29 mouse cellular contexts compared by ENCODE assay signal in the genomic region with DNA sequence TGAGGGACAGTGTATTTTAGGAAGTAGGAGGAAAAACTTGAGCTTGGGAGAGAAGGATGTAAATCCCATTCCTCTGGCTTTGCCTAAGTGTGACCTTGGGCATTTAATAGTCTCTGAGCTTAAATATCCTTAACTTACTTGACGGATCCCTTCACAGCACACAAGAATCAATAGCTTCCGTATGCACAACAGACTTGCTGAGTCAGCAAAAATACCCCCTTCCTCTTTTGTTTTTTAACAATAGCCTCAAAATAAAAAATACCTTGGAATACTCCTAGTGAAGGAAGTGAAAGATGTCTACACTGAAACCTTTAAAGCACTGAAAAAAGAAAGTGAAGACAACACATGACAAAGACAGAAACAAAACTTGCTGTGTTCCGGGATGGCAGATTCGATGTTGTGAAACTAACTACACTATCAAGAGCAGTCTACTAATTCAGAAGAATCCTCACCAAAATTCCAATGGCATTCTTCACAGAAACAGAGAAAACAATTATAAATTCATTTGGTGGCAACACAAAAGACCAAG. TPM values are rescaled to one million over a fixed set of nuclear protein-coding genes. Genes with fewer than 3 reads are reported as not detected.
DNase-seq lines count a peak whose midpoint lies in the region; ATAC-seq and TF ChIP-seq lines count a peak whose summit lies in the region.
"Had no signal": no experiment of that assay in that cellular context is flagged by ENCODE, and none has a peak within 500 bp of the region (broad histone marks: within the 10 kb centered on the region; RNA-seq: fewer than 3 reads in every experiment).

No protein-coding gene starts in this region.

- no peak for TF ChIP-seq POLR2A in bone marrow macrophage, adult 2 months (IDR thresholded peaks at IDR 0.05; ENCODE audit: borderline replicate concordance, low read depth, low read length)

- H3K9me3 ChIP-seq in ES-E14 (ENCODE audit: control insufficient read depth, insufficient read depth, low read depth, low read length), result no peaks in the 10 kb centered on the region
- H3K9me3 ChIP-seq in forebrain, embryonic 12.5 days, result 0 out of 2 replicates have a peak, but pooled peaks cover 3% of the 10 kb centered on the region
- H3K9me3 ChIP-seq: embryonic facial prominence, embryonic 10.5 days; embryonic facial prominence, embryonic 13.5 days; forebrain, embryonic 13.5 days; G1E; hindbrain, embryonic 10.5 days; hindbrain, embryonic 13.5 days; intestine, embryonic 15.5 days had no signal

- H3K4me1 ChIP-seq in ES-E14 (ENCODE audit: control insufficient read depth in 2 of 2, insufficient read depth in 2 of 2, low read length in 2 of 2, poor library complexity in 1 of 2), result no peaks in the 10 kb centered on the region
- H3K4me1 ChIP-seq in bone marrow macrophage, adult 2 months (ENCODE audit: control insufficient read depth, insufficient read depth, low read length), result peaks cover 2% of the 10 kb centered on the region; the same call in 1 of the 2 replicates
- H3K4me1 ChIP-seq in forebrain, embryonic 12.5 days, result no peaks in the 10 kb centered on the region
- H3K4me1 ChIP-seq: embryonic facial prominence, embryonic 10.5 days; embryonic facial prominence, embryonic 13.5 days; forebrain, embryonic 13.5 days; hindbrain, embryonic 10.5 days; hindbrain, embryonic 13.5 days; intestine, embryonic 15.5 days had no signal

- 89% methylated on average over 4 of the region's 4 CpGs for WGBS in forebrain, embryonic 12.5 days

- no peak overlapping the region for H3K9ac ChIP-seq in ES-E14 (ENCODE audit: insufficient read depth, low read depth, low read length, poor library complexity, severe bottlenecking)
- H3K9ac ChIP-seq in forebrain, embryonic 12.5 days, result no peak overlapping the region
- H3K9ac ChIP-seq: embryonic facial prominence, embryonic 13.5 days; forebrain, embryonic 13.5 days; hindbrain, embryonic 13.5 days; intestine, embryonic 15.5 days had no signal

- H3K36me3 ChIP-seq in ES-E14 (ENCODE audit: control insufficient read depth, insufficient read depth, low read length, poor library complexity, severe bottlenecking), result no peaks in the 10 kb centered on the region
- H3K36me3 ChIP-seq in forebrain, embryonic 12.5 days (replicated peaks), result peaks cover 16% of the 10 kb centered on the region
- H3K36me3 ChIP-seq: embryonic facial prominence, embryonic 10.5 days; embryonic facial prominence, embryonic 13.5 days; G1E; intestine, embryonic 15.5 days had no signal

- no peak for TF ChIP-seq CTCF in bone marrow macrophage, adult 2 months (IDR thresholded peaks at IDR 0.05; ENCODE audit: low read depth, low read length)

- H3K4me2 ChIP-seq in forebrain, embryonic 12.5 days, result no peak overlapping the region
- H3K4me2 ChIP-seq: embryonic facial prominence, embryonic 13.5 days; forebrain, embryonic 13.5 days; heart, embryonic 11.5 days; hindbrain, embryonic 13.5 days; intestine, embryonic 15.5 days had no signal

- ATAC-seq in megakaryocyte, adult 5-6 weeks (ENCODE audit: poor library complexity, severe bottlenecking), result peak; percentile 74
- ATAC-seq in forebrain, embryonic 12.5 days (ENCODE audit: low FRiP score), result no peak
- ATAC-seq: CD4-positive, CD25-positive, alpha-beta regulatory T cell, adult 4 months; forebrain, embryonic 13.5 days; forebrain, embryonic 16.5 days; hindbrain, embryonic 16.5 days; intestine, embryonic 15.5 days had no signal

- no peak for DNase-seq in ES-E14 (ENCODE audit: low read depth, low spot score)
- DNase-seq in adrenal gland, adult 18-20 months (ENCODE audit: low spot score in 2 of 2), result no peak
- no peak for DNase-seq in right cerebral cortex, postnatal 4 days
- DNase-seq: adrenal gland, adult 8-10 months; adrenal gland, postnatal 36 days; cerebellum, adult 11 months; cerebellum, adult 2 months; cerebellum, adult 9-11 months; cerebellum, postnatal 25 days; embryo, embryonic 11 days; gastrocnemius, postnatal 10 days; gastrocnemius, postnatal 36 days; heart, adult 11 months; heart, postnatal 36 days had no signal

- H3K4me3 ChIP-seq in ES-E14 (ENCODE audit: insufficient read depth in 1 of 2, low read depth in 1 of 2, low read length in 2 of 2, poor library complexity in 1 of 2, severe bottlenecking in 1 of 2), result no peak overlapping the region
- no peak overlapping the region for H3K4me3 ChIP-seq in bone marrow macrophage, adult 2 months (ENCODE audit: insufficient read depth, low read length)
- H3K4me3 ChIP-seq in forebrain, embryonic 12.5 days (replicated peaks), result no peak overlapping the region
- H3K4me3 ChIP-seq: embryonic facial prominence, embryonic 10.5 days; embryonic facial prominence, embryonic 13.5 days; erythroblast, embryonic 14.5 days; forebrain, embryonic 13.5 days; hindbrain, embryonic 10.5 days; hindbrain, embryonic 13.5 days; intestine, embryonic 15.5 days had no signal

- no peak overlapping the region for H3K27ac ChIP-seq in ES-E14 (ENCODE audit: insufficient read depth, low read depth, low read length, poor library complexity, severe bottlenecking)
- peak overlapping the region; percentile 30 for H3K27ac ChIP-seq in bone marrow macrophage, adult 2 months (ENCODE audit: insufficient read depth, low read depth, low read length)
- no peak overlapping the region for H3K27ac ChIP-seq in forebrain, embryonic 12.5 days
- H3K27ac ChIP-seq: embryonic facial prominence, embryonic 10.5 days; embryonic facial prominence, embryonic 13.5 days; forebrain, embryonic 13.5 days; hindbrain, embryonic 10.5 days; hindbrain, embryonic 13.5 days; intestine, embryonic 15.5 days had no signal

- in situ Hi-C loops in ES-E14 (cut with MboI; ENCODE audit: low sequenced_read_pairs in 2 of 2, unreplicated experiment in 2 of 2), result no loop called here

- H3K27me3 ChIP-seq in forebrain, embryonic 12.5 days, result no peaks in the 10 kb centered on the region
- H3K27me3 ChIP-seq: embryonic facial prominence, embryonic 13.5 days; forebrain, embryonic 13.5 days; hindbrain, embryonic 13.5 days; intestine, embryonic 15.5 days had no signal

TF ChIP-seq in ES-E14, 5 proteins besides CTCF, POLR2A, EP300 and RAD21:
- peak; percentile 100 for TF ChIP-seq MAFK (IDR thresholded peaks at IDR 0.05; ENCODE audit: insufficient read depth, low read depth, low read length)
- TF ChIP-seq HCFC1 (IDR thresholded peaks at IDR 0.05; ENCODE audit: borderline replicate concordance, insufficient read depth, low read length), result no peak

RNA-seq across cellular contexts. Expression of a gene that starts 31.5 kb away (rescaled TPM):
- total RNA-seq in ES-E14 (2012; rRNA removed), result 3.2 and 5.4 TPM in 2 replicates
- 32.9 and 38.1 TPM in 2 replicates for polyA plus RNA-seq in bone marrow macrophage, adult 2 months (2012; ENCODE audit: insufficient read depth, insufficient read length, missing spikeins)
- total RNA-seq in megakaryocyte, adult 5-6 weeks (2015), result 25.5 and 28.0 TPM in 2 replicates
- total RNA-seq in megakaryocyte, adult 5-6 weeks (2017), result 47.1 and 48.1 TPM in 2 replicates
- 23.0 and 27.4 TPM in 2 replicates for polyA plus RNA-seq in forebrain, embryonic 12.5 days (2016; fragmentation: Nextera tagmentation; extraction: Ambion mirVana)
- total RNA-seq in adrenal gland, adult 18-20 months (2021), result 10 to 100 TPM; 15.5 to 15.8 TPM
- polyA plus RNA-seq: erythroblast, embryonic 14.5 days had no signal

RNA-seq across cellular contexts. Expression of a gene that starts 32.1 kb away (rescaled TPM):
- total RNA-seq in ES-E14 (2012; rRNA removed), result 0.31 and 0.74 TPM in 2 replicates
- polyA plus RNA-seq in bone marrow macrophage, adult 2 months (2012; ENCODE audit: insufficient read depth, insufficient read length, missing spikeins), result 0.97 and 1.9 TPM in 2 replicates
- 3.1 and 3.9 TPM in 2 replicates for total RNA-seq in megakaryocyte, adult 5-6 weeks (2015)
- 2.1 and 3.4 TPM in 2 replicates for total RNA-seq in megakaryocyte, adult 5-6 weeks (2017)
- polyA plus RNA-seq in forebrain, embryonic 12.5 days (2016; fragmentation: Nextera tagmentation; extraction: Ambion mirVana), result 12.5 and 14.1 TPM in 2 replicates
- total RNA-seq in adrenal gland, adult 18-20 months (2021), result 1 to 10 TPM; 1.4 TPM
- polyA plus RNA-seq: erythroblast, embryonic 14.5 days; G1E had no signal
